Mouse (Mus musculus) urinary bladder, postnatal 4 days (tissue): ENCODE measurements around the gene Fam71b.

Source experiments
- DNase-seq, 2 experiments: peaks; one replicate each; pipeline ENCODE4 v3.0.0; 2021 to 2022; ENCODE audit warnings: low spot score in 2 of 2

Fam71b gene

GRCm38 (mm10) chr11:46430123-46430522, 33.8 kb downstream of the Fam71b start:
- DNase-seq, result no peak

- peak; percentile 39 to 76 for DNase-seq
Measured at GRCm38 (mm10) chr11:46431129-46431528, 34.8 kb downstream of the Fam71b start.

- DNase-seq, result no peak
Measured at GRCm38 (mm10) chr11:46435363-46435762, 39.0 kb downstream of the Fam71b start.

GRCm38 (mm10) chr11:46436760-46437458, 40.5 kb downstream of the Fam71b start, which contains the start of gene Med7:
TSS of gene Med7 (plus strand) at chr11:46436925.
- peak; percentile 90 to 94 for DNase-seq

GRCm38 (mm10) chr11:46437459-46438000, 41.2 kb downstream of the Fam71b start:
- no peak for DNase-seq

- no peak for DNase-seq
Measured at GRCm38 (mm10) chr11:46439005-46439543, 42.7 kb downstream of the Fam71b start.

- DNase-seq, result no peak
Measured at GRCm38 (mm10) chr11:46441774-46442173, 45.4 kb downstream of the Fam71b start.

GRCm38 (mm10) chr11:46443152-46443551, 46.8 kb downstream of the Fam71b start:
- DNase-seq, result no peak

- no peak for DNase-seq
Measured at GRCm38 (mm10) chr11:46443979-46444378, 47.6 kb downstream of the Fam71b start.

GRCm38 (mm10) chr11:46446150-46446549, 49.8 kb downstream of the Fam71b start:
- no peak for DNase-seq

GRCm38 (mm10) chr11:46447644-46448484, 51.5 kb downstream of the Fam71b start:
- DNase-seq, result no peak

- DNase-seq, result no peak
Measured at GRCm38 (mm10) chr11:46449461-46450080, 53.2 kb downstream of the Fam71b start.

GRCm38 (mm10) chr11:46454453-46455045, 58.2 kb downstream of the Fam71b start, which contains the start of gene Havcr2:
TSS of gene Havcr2 (plus strand) at chr11:46454935.
- no peak for DNase-seq
